Mouse (Mus musculus) erythroblast, embryonic 14.5 days (primary cell): ENCODE measurements around the gene Mrpl54. TPM values are rescaled to one million over a fixed set of nuclear protein-coding genes. Genes with fewer than 3 reads are reported as not detected.
"Not testable (repeated sequence)": the region's sequence is repeated elsewhere in the genome, so short reads cannot be mapped to it uniquely, and the experiment has no call there.

Source experiments
- H3K27me3 ChIP-seq: 2 replicates; pipeline ENCODE4 v1.6.1; 2012; ENCODE audit warnings: inconsistent platforms; ENCODE audit not compliant: control insufficient read depth
- H3K36me3 ChIP-seq: 2 replicates; pipeline ENCODE4 v1.6.1; 2012; ENCODE audit warnings: mild to moderate bottlenecking, inconsistent platforms; ENCODE audit not compliant: control insufficient read depth
- H3K4me1 ChIP-seq: 2 replicates; pipeline ENCODE4 v1.6.1; 2012; ENCODE audit warnings: inconsistent platforms; ENCODE audit not compliant: control insufficient read depth
- H3K4me3 ChIP-seq: replicated peaks from 2 replicates; pipeline ENCODE3; 2012; ENCODE audit warnings: moderate library complexity, mild to moderate bottlenecking, inconsistent platforms
- H3K9me3 ChIP-seq: 2 replicates; pipeline ENCODE4 v1.6.1; 2012; ENCODE audit warnings: low read length, inconsistent platforms, mixed read lengths; ENCODE audit not compliant: control insufficient read depth
- GATA1 ChIP-seq: IDR thresholded peaks from 2 replicates; pipeline ENCODE4 v1.6.1; 2012; ENCODE audit warnings: low read length, inconsistent platforms, mixed read lengths
- TAL1 ChIP-seq: IDR thresholded peaks from 3 replicates; pipeline ENCODE4 v1.6.1; 2012; ENCODE audit warnings: low read length, inconsistent platforms, mixed read lengths
- polyA plus RNA-seq: library from polyadenylated mRNA; stranded (reverse); fragments of >175 nt; gene quantifications from 2 replicates; pipeline ENCODE4 v1.2.3, GENCODE M21; 2012

Mrpl54 gene
- polyA plus RNA-seq, 1 experiment, result 43.8 TPM

DNA sequence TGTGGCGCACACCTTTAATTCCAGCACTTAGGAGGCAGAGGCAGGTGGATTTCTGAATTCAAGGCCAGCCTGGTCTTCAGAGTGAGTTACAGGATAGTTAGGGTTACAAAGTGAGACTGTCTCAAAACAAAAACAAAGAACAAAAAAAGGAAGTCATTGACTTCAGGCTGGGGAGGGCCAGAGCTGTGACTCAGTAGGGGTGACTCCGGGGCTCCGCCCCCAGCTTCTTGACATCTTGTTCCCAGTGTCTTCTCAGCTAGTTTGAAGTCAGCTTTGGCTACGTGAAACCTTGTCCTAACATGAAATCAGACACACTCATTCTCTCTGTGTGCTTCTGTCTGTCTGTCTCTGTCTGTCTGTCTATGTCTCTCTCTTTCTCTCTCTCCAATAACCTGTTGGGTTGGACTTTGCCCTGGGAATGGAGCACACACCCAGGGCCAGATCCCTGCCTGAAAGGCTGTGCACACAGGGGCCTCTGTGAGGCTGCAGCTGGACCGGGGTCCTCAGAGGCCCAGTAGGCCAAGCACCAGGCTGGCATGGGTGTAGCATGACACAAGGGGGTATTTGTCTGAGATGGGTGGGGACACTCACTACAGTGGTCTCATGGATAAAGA, 45.2 kb downstream of the Mrpl54 start:
- H3K4me1 ChIP-seq, result no peaks in the 10 kb centered on the region; the same call in 1 of the 2 replicates
- peaks cover 7% of the 10 kb centered on the region for H3K27me3 ChIP-seq
- no peak for TF ChIP-seq GATA1
- TF ChIP-seq TAL1, result no peak
- H3K9me3 ChIP-seq, result no peaks in the 10 kb centered on the region
- no peaks in the 10 kb centered on the region for H3K36me3 ChIP-seq
- no peak overlapping the region for H3K4me3 ChIP-seq

DNA sequence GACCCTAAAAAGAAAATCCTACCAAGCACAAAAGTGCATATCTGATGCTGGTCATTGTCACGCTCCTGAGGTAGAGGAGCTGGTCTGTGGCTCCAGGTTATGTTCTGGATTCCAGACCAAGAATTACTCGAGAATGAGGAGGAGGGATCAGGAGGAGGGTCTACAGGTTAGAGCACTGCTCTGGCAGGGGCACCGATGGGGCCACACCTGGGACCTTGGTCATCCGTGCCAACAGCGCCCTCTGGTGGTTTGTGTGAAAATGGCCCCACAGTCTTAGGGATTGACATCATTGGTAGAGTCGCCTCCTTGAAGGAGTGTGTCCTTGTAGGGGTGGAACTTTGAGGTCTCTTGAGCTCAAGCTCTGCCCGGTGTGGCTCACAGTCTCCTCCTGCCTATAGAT, 48.8 kb downstream of the Mrpl54 start:
- Histone ChIP-seq H3K27me3 (peaks cover 12% of the 10 kb centered on the region), H3K9me3 (no peaks in the 10 kb centered on the region), H3K4me1 (no peaks in the 10 kb centered on the region; the same call in 1 of the 2 replicates), H3K36me3 (no peaks in the 10 kb centered on the region), H3K4me3 (no peak overlapping the region)
- TF ChIP-seq GATA1, result no peak
- no peak for TF ChIP-seq TAL1

GRCm38 (mm10) chr10:81217267-81217666, 49.5 kb downstream of the Mrpl54 start:
- not testable (repeated sequence) for H3K4me3 ChIP-seq, H3K4me1 ChIP-seq, H3K9me3 ChIP-seq, H3K36me3 ChIP-seq
- H3K27me3 ChIP-seq, result peaks cover 14% of the 10 kb centered on the region

DNA sequence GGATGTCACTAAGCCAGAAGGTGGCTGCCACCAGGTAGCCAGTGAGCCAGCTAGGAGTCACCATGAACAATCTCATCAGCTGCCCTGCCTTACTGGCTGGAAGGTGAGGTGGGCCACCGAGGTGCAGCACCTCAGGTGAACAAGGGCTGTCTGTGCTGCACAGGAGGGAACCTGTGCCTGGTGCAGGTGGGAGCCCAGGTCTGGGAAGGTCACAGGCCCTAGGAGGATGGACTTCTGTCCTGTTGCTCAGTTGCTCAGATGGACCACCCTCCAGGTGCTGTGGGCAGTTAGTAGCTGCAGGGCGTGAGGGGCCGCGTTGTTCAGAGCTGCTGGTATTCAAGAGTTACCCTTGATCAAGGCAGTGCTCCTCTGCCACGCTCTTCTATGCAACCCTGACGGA, 49.9 kb downstream of the Mrpl54 start:
- TF ChIP-seq GATA1 (no peak), TAL1 (no peak)
- Histone ChIP-seq H3K36me3 (no peaks in the 10 kb centered on the region), H3K4me3 (no peak overlapping the region), H3K4me1 (no peaks in the 10 kb centered on the region; the same call in 1 of the 2 replicates), H3K27me3 (peaks cover 14% of the 10 kb centered on the region), H3K9me3 (peaks cover 4% of the 10 kb centered on the region)

DNA sequence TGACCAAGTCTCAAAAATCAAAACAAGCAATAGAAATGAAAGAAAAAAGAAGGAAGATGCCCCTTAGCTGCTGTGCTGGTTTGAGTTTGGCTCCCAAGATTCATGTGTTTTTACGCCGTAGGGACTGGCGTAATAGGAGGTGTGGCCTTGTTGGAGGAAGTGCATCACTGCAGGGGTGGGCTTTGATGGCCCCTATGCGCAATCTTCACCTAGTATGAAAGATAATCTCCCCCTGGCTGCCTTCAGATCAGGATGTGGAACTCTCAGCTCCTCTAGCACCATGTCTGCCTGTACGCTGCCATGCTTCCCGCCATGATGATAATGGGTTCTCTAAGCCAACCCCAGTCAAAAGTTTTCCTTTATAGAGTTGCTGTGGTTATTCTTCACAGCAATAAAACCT, 50.5 kb downstream of the Mrpl54 start:
- H3K27me3 ChIP-seq, result peaks cover 14% of the 10 kb centered on the region
- H3K36me3 ChIP-seq, result no peaks in the 10 kb centered on the region
- H3K4me3 ChIP-seq, result no peak overlapping the region
- TF ChIP-seq TAL1 (no peak), GATA1 (no peak)
- peaks cover 6% of the 10 kb centered on the region for H3K9me3 ChIP-seq
- H3K4me1 ChIP-seq, result no peaks in the 10 kb centered on the region; the same call in 1 of the 2 replicates

Other genes with a start within 250 kb of the Mrpl54 start
- gene Diras1, start 241.3 kb downstream of the Mrpl54 start, polyA plus RNA-seq, result 0.01 TPM in 1 of 2 replicates, not detected in the other
- gene Slc39a3, start 229.5 kb downstream of the Mrpl54 start, polyA plus RNA-seq, result 1.5 and 1.7 TPM in 2 replicates
- 18.3 and 18.8 TPM in 2 replicates for gene Sgta, start 206.8 kb downstream of the Mrpl54 start, polyA plus RNA-seq
- 5.2 and 5.3 TPM in 2 replicates for gene Thop1, start 196.9 kb downstream of the Mrpl54 start, polyA plus RNA-seq
- gene Creb3l3, start 168.1 kb downstream of the Mrpl54 start, polyA plus RNA-seq, result 0.05 and 0.07 TPM in 2 replicates
- gene Map2k2, start 161.0 kb downstream of the Mrpl54 start, polyA plus RNA-seq, result 89.1 and 93.4 TPM in 2 replicates
- gene Zbtb7a, start 131.7 kb downstream of the Mrpl54 start, polyA plus RNA-seq, result 42.0 and 45.8 TPM in 2 replicates
- gene Pias4, start 99.0 kb downstream of the Mrpl54 start, polyA plus RNA-seq, result 13.4 and 16.4 TPM in 2 replicates
- gene Eef2, start 90.3 kb downstream of the Mrpl54 start, polyA plus RNA-seq, result 124 and 177 TPM in 2 replicates
- 8.1 and 8.3 TPM in 2 replicates for gene Dapk3, start 83.9 kb downstream of the Mrpl54 start, polyA plus RNA-seq
- gene 4930442H23Rik, start 83.1 kb downstream of the Mrpl54 start, polyA plus RNA-seq, result not detected in 2 replicates
- not detected in 2 replicates for gene Nmrk2, start 64.9 kb downstream of the Mrpl54 start, polyA plus RNA-seq
- gene Atcay, start 36.1 kb downstream of the Mrpl54 start, polyA plus RNA-seq, result not detected in 2 replicates
- not detected in 2 replicates for gene Zfr2, start 33.8 kb downstream of the Mrpl54 start, polyA plus RNA-seq
- gene Matk, start 14.0 kb downstream of the Mrpl54 start, polyA plus RNA-seq, result 0.07 and 0.15 TPM in 2 replicates
- gene Apba3, start within 50 bp of the Mrpl54 start, polyA plus RNA-seq, result 4.6 and 5.7 TPM in 2 replicates
- gene Tjp3, start 24.6 kb upstream of the Mrpl54 start, polyA plus RNA-seq, result 0.01 and 0.02 TPM in 2 replicates
- 4.0 and 4.5 TPM in 2 replicates for gene Pip5k1c, start 26.0 kb upstream of the Mrpl54 start, polyA plus RNA-seq
- gene Cactin, start 54.2 kb upstream of the Mrpl54 start, polyA plus RNA-seq, result 13.2 and 13.3 TPM in 2 replicates
- gene Tbxa2r, start 61.8 kb upstream of the Mrpl54 start, polyA plus RNA-seq, result 0.04 TPM in 1 of 2 replicates, not detected in the other
- 0.01 TPM in 1 of 2 replicates, not detected in the other for gene Gipc3, start 76.3 kb upstream of the Mrpl54 start, polyA plus RNA-seq
- 52.7 and 55.8 TPM in 2 replicates for gene Hmg20b, start 83.5 kb upstream of the Mrpl54 start, polyA plus RNA-seq
- 6.7 and 7.2 TPM in 2 replicates for gene Mfsd12, start 90.6 kb upstream of the Mrpl54 start, polyA plus RNA-seq
- gene 4930404N11Rik, start 98.9 kb upstream of the Mrpl54 start, polyA plus RNA-seq, result 3.2 and 5.6 TPM in 2 replicates
- 62.5 and 67.4 TPM in 2 replicates for gene Fzr1, start 111.6 kb upstream of the Mrpl54 start, polyA plus RNA-seq
- 29.2 and 34.1 TPM in 2 replicates for gene Dohh, start 117.5 kb upstream of the Mrpl54 start, polyA plus RNA-seq
- 0.08 and 0.20 TPM in 2 replicates for gene Gm48551, start 117.5 kb upstream of the Mrpl54 start, polyA plus RNA-seq
- gene Gm48552, start 122.1 kb upstream of the Mrpl54 start, polyA plus RNA-seq, result 0.26 and 0.80 TPM in 2 replicates
- 0.09 TPM in 1 of 2 replicates, not detected in the other for gene Smim24, start 126.1 kb upstream of the Mrpl54 start, polyA plus RNA-seq
- gene Nfic, start 188.7 kb upstream of the Mrpl54 start, polyA plus RNA-seq, result 0.55 and 0.94 TPM in 2 replicates
- not detected in 2 replicates for gene Celf5, start 215.8 kb upstream of the Mrpl54 start, polyA plus RNA-seq
- 6.2 and 7.9 TPM in 2 replicates for gene Ncln, start 229.5 kb upstream of the Mrpl54 start, polyA plus RNA-seq
- gene S1pr4, start 233.2 kb upstream of the Mrpl54 start, polyA plus RNA-seq, result 0.04 and 0.05 TPM in 2 replicates